Mouse (Mus musculus) ES-E14 (cell line): ENCODE results near the gene Mtnr1a.

ENCODE experiments used
- CHD2 ChIP-seq: IDR thresholded peaks from 2 replicates; pipeline ENCODE4 v1.6.1; 2014; ENCODE audit warnings: mild to moderate bottlenecking, low read depth, low read length, inconsistent platforms
- HCFC1 ChIP-seq: IDR thresholded peaks from 2 replicates; pipeline ENCODE4 v1.6.1; 2012; ENCODE audit warnings: low read length, inconsistent platforms, borderline replicate concordance; ENCODE audit not compliant: insufficient read depth
- MAFK ChIP-seq: IDR thresholded peaks from 2 replicates; pipeline ENCODE4 v1.6.1; 2014; ENCODE audit warnings: mild to moderate bottlenecking, low read depth, low read length, inconsistent platforms; ENCODE audit not compliant: insufficient read depth

DNA sequence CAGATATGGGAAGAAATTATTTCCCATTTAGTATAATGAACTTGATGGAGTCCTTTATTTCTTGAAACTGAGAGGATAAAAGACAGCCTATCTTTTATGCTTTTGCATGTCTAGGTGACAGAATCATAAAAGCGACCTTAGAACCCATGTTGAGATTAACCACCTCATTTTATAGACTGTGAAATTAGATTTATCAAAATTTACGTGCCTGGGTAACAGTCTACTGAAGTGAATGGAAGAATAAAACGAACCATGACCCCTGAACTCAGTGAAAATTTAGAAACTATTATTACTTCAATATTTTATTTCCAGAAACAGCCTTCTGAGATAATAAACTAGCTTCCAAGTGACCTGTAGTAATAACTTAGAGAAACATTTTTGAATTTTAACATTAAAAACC is 24.7 kb downstream of the Mtnr1a start:
- TF ChIP-seq CHD2 (no peak), HCFC1 (no peak), MAFK (no peak)
